ENCODE assay signal across 14 mouse cellular contexts in genomic region chr12:76479174-76479573, GRCm38 (mm10). TPM values are rescaled to one million over a fixed set of nuclear protein-coding genes. Genes with fewer than 3 reads are reported as not detected.
A peak's percentile ranks its signal among the peaks of the same experiment; 100 is the strongest.
DNase-seq lines count a peak whose midpoint lies in the region; ATAC-seq and TF ChIP-seq lines count a peak whose summit lies in the region.
"Had no signal": no experiment of that assay in that cellular context is flagged by ENCODE, and none has a peak within 500 bp of the region (broad histone marks: within the 10 kb centered on the region; RNA-seq: fewer than 3 reads in every experiment).

No protein-coding gene starts in this region.

- intact Hi-C loops in heart, postnatal 36 days (cut with DNase I): loop anchor here (5.0 kb wide), 2 partner anchors 53 to 118 kb away; partner anchors contain the start of gene Plekhg3

- H3K36me3 ChIP-seq in heart, embryonic 10.5 days: no peaks in the 10 kb centered on the region
- H3K36me3 ChIP-seq in lung, embryonic 16.5 days (ENCODE audit: control insufficient read depth, insufficient read depth, low read length): no peaks in the 10 kb centered on the region
- H3K36me3 ChIP-seq in intestine, embryonic 14.5 days (ENCODE audit: control insufficient read depth, insufficient read depth, low read length): no peaks in the 10 kb centered on the region
- H3K36me3 ChIP-seq in stomach, postnatal 0 days (ENCODE audit: control insufficient read depth, insufficient read depth, low read length): no peaks in the 10 kb centered on the region
- H3K36me3 ChIP-seq: liver, embryonic 13.5 days; midbrain, embryonic 12.5 days; neural tube, embryonic 13.5 days had no signal

- WGBS in heart, embryonic 10.5 days: 48% methylated on average over 5 of the region's 5 CpGs
- 36% methylated on average over 5 of the region's 5 CpGs for WGBS in lung, embryonic 16.5 days
- 50% methylated on average over 5 of the region's 5 CpGs for WGBS in intestine, embryonic 14.5 days
- WGBS in stomach, postnatal 0 days: 41% methylated on average over 5 of the region's 5 CpGs

- no peak overlapping the region for H3K4me3 ChIP-seq in heart, embryonic 10.5 days
- H3K4me3 ChIP-seq in lung, embryonic 16.5 days (ENCODE audit: low read length): no peak overlapping the region
- H3K4me3 ChIP-seq in intestine, embryonic 14.5 days (ENCODE audit: low read depth, low read length): no peak overlapping the region
- no peak overlapping the region for H3K4me3 ChIP-seq in stomach, postnatal 0 days (ENCODE audit: low read depth, low read length)
- H3K4me3 ChIP-seq: forebrain, embryonic 13.5 days; liver, embryonic 13.5 days; midbrain, embryonic 12.5 days; neural tube, embryonic 13.5 days had no signal

- ATAC-seq in lung, embryonic 16.5 days (ENCODE audit: low read depth): 0 out of 2 replicates have a peak, but pooled peaks have one; percentile 9
- ATAC-seq in intestine, embryonic 14.5 days (replicated peaks; ENCODE audit: low FRiP score, low TSS enrichment, low read depth): no peak
- no peak for ATAC-seq in stomach, postnatal 0 days (ENCODE audit: low FRiP score, low TSS enrichment)
- ATAC-seq: forebrain, embryonic 13.5 days; inflammation-experienced regulatory T-cells, adult 6 months had no signal

- H3K9me3 ChIP-seq in heart, embryonic 10.5 days: no peaks in the 10 kb centered on the region
- H3K9me3 ChIP-seq in lung, embryonic 16.5 days (ENCODE audit: control insufficient read depth, low read length): no peaks in the 10 kb centered on the region
- H3K9me3 ChIP-seq in intestine, embryonic 14.5 days (ENCODE audit: control insufficient read depth, low read length): no peaks in the 10 kb centered on the region
- H3K9me3 ChIP-seq in stomach, postnatal 0 days (ENCODE audit: control insufficient read depth, low read length): no peaks in the 10 kb centered on the region
- H3K9me3 ChIP-seq: forebrain, embryonic 13.5 days; liver, embryonic 13.5 days; midbrain, embryonic 12.5 days; neural tube, embryonic 13.5 days had no signal

- TF ChIP-seq CTCF in stomach, postnatal 0 days (IDR thresholded peaks at IDR 0.05; ENCODE audit: low read depth): peak; percentile 56

- TF ChIP-seq EP300 in stomach, postnatal 0 days (optimal IDR thresholded peaks at IDR 0.05): no peak

- no peaks in the 10 kb centered on the region for H3K27me3 ChIP-seq in heart, embryonic 10.5 days (ENCODE audit: insufficient read depth, poor library complexity, severe bottlenecking)
- H3K27me3 ChIP-seq in lung, embryonic 16.5 days (ENCODE audit: control insufficient read depth, insufficient read depth, low read depth, low read length): no peaks in the 10 kb centered on the region
- H3K27me3 ChIP-seq in intestine, embryonic 14.5 days (replicated peaks; ENCODE audit: control insufficient read depth, insufficient read depth, low read length): no peaks in the 10 kb centered on the region
- H3K27me3 ChIP-seq in stomach, postnatal 0 days (ENCODE audit: control insufficient read depth, insufficient read depth, low read length): no peaks in the 10 kb centered on the region
- H3K27me3 ChIP-seq: forebrain, embryonic 13.5 days; midbrain, embryonic 12.5 days; neural tube, embryonic 13.5 days had no signal

- H3K4me2 ChIP-seq in lung, embryonic 16.5 days (ENCODE audit: low read depth, low read length): no peak overlapping the region; the same call in 1 of the 2 replicates
- no peak overlapping the region for H3K4me2 ChIP-seq in intestine, embryonic 14.5 days (ENCODE audit: low read length)
- no peak overlapping the region for H3K4me2 ChIP-seq in stomach, postnatal 0 days (replicated peaks; ENCODE audit: low read depth)
- H3K4me2 ChIP-seq: forebrain, embryonic 13.5 days; liver, embryonic 13.5 days; midbrain, embryonic 12.5 days had no signal

- peaks cover 14% of the 10 kb centered on the region for H3K4me1 ChIP-seq in heart, embryonic 10.5 days
- peaks cover 13% of the 10 kb centered on the region for H3K4me1 ChIP-seq in lung, embryonic 16.5 days (replicated peaks; ENCODE audit: control insufficient read depth, insufficient read depth, low read length)
- H3K4me1 ChIP-seq in intestine, embryonic 14.5 days (replicated peaks; ENCODE audit: control insufficient read depth, insufficient read depth, low read length): peaks cover 11% of the 10 kb centered on the region
- no peaks in the 10 kb centered on the region; the same call in 1 of the 2 replicates for H3K4me1 ChIP-seq in stomach, postnatal 0 days (replicated peaks; ENCODE audit: control insufficient read depth, insufficient read depth)
- H3K4me1 ChIP-seq: forebrain, embryonic 13.5 days; midbrain, embryonic 12.5 days had no signal

- H3K27ac ChIP-seq in heart, embryonic 10.5 days: peak overlapping the region; percentile 39; the same call in 1 of the 2 replicates
- no peak overlapping the region for H3K27ac ChIP-seq in lung, embryonic 16.5 days (ENCODE audit: low read length)
- H3K27ac ChIP-seq in intestine, embryonic 14.5 days (ENCODE audit: low read depth): peak overlapping the region; percentile 48; the same call in 1 of the 2 replicates
- peak overlapping the region; percentile 30; the same call in 1 of the 2 replicates for H3K27ac ChIP-seq in stomach, postnatal 0 days (replicated peaks)
- H3K27ac ChIP-seq: forebrain, embryonic 13.5 days; liver, embryonic 13.5 days; midbrain, embryonic 12.5 days; neural tube, embryonic 13.5 days had no signal

- H3K9ac ChIP-seq in lung, embryonic 16.5 days (ENCODE audit: low read length): no peak overlapping the region
- H3K9ac ChIP-seq in intestine, embryonic 14.5 days (ENCODE audit: low read length): no peak overlapping the region
- H3K9ac ChIP-seq in stomach, postnatal 0 days (ENCODE audit: low read length): no peak overlapping the region
- H3K9ac ChIP-seq: forebrain, embryonic 13.5 days; liver, embryonic 13.5 days; midbrain, embryonic 12.5 days; neural tube, embryonic 13.5 days had no signal

- no peak for DNase-seq in heart, embryonic 10.5 days (ENCODE audit: low spot score)
- DNase-seq in heart, postnatal 36 days: no peak
- no peak for DNase-seq in lung, postnatal 4 days
- DNase-seq in intestine, embryonic 14.5 days (ENCODE audit: low spot score): no peak
- no peak for DNase-seq in stomach, postnatal 0 days (ENCODE audit: low spot score)
- no peak for DNase-seq in natural killer cell, adult 2 months (ENCODE audit: low spot score in 2 of 2)
- DNase-seq in right cerebral cortex, postnatal 25 days: no peak
- DNase-seq: adrenal gland, adult 2 months; liver, embryonic 13.5 days had no signal

RNA-seq across cellular contexts. Expression of gene Plekhg3, which starts 51.5 kb away (rescaled TPM):
- polyA plus RNA-seq in heart, embryonic 10.5 days (2016; fragmentation: Nextera tagmentation; extraction: Ambion mirVana): 5.1 and 5.3 TPM in 2 replicates
- 10 to 100 TPM; 13.2 to 15.2 TPM for total RNA-seq in heart, postnatal 36 days (2021)
- polyA plus RNA-seq in lung, embryonic 16.5 days (2015; fragmentation: Nextera tagmentation; extraction: Ambion mirVana): 6.3 and 7.5 TPM in 2 replicates
- 9.5 and 10.4 TPM in 2 replicates for polyA plus RNA-seq in intestine, embryonic 14.5 days (2014; fragmentation: Nextera tagmentation; extraction: Ambion mirVana)
- 5.7 and 6.4 TPM in 2 replicates for polyA plus RNA-seq in stomach, postnatal 0 days (2015; fragmentation: Nextera tagmentation; extraction: Ambion mirVana)
